Mouse (Mus musculus): ENCODE data around the gene Rep15.

DNA sequence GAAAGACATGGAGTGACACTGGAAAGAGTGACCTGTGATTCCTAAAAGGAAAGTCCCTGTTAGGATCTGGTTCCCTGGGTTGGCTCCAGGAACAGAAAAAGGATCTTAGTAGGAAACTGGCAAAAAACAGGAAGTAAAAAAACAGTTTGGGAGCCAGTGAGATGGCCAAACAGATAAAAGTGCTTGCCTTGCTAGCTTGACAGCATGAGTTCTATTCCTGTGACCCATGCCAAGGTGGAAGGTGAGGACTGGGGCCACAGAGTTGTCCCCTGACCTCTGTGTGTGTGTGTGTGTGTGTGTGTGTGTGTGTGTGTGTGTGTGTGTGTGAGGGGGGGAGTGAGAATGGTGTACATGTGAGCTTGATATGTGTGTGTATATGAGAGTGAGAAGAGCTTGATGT, 8.8 kb upstream of the Rep15 start:
- TF ChIP-seq CTCF (IDR thresholded peaks at IDR 0.05; ENCODE audit: borderline replicate concordance, insufficient read depth, low read depth, low read length) = no peak
- TF ChIP-seq POLR2A (IDR thresholded peaks at IDR 0.05; ENCODE audit: borderline replicate concordance, insufficient read depth, low read length) = no peak
